8 mouse cellular contexts compared by ENCODE assay signal in genomic region chr10:13982769-13983381, GRCm38 (mm10). TPM values are rescaled to one million over a fixed set of nuclear protein-coding genes. Genes with fewer than 3 reads are reported as not detected.
DNase-seq lines count a peak whose midpoint lies in the region; ATAC-seq and TF ChIP-seq lines count a peak whose summit lies in the region.

No protein-coding gene starts in this region.

- H3K4me3 ChIP-seq in CH12.LX (replicated peaks in 1 of 3; ENCODE audit: low read depth in 2 of 3, low read length in 2 of 3, poor library complexity in 1 of 3), result peak overlapping the region; percentile 26 to 56 (median 53)
- H3K4me3 ChIP-seq in forebrain, postnatal 0 days (ENCODE audit: low read depth, low read length), result peak overlapping the region; percentile 42
- peak overlapping the region; percentile 51 for H3K4me3 ChIP-seq in lung, embryonic 15.5 days

- H3K36me3 ChIP-seq in CH12.LX (replicated peaks in 1 of 2; ENCODE audit: control insufficient read depth in 1 of 2, insufficient read depth in 1 of 2, low read length in 1 of 2), result no peaks in the 10 kb centered on the region
- H3K36me3 ChIP-seq in forebrain, postnatal 0 days (ENCODE audit: insufficient read depth), result no peaks in the 10 kb centered on the region
- no peaks in the 10 kb centered on the region for H3K36me3 ChIP-seq in lung, embryonic 15.5 days

- no peak for TF ChIP-seq RAD21 in CH12.LX (IDR thresholded peaks at IDR 0.05; ENCODE audit: low read depth, low read length)

- H3K9me3 ChIP-seq in CH12.LX (replicated peaks; ENCODE audit: low read length), result no peaks in the 10 kb centered on the region
- no peaks in the 10 kb centered on the region for H3K9me3 ChIP-seq in forebrain, postnatal 0 days (ENCODE audit: low read length)
- H3K9me3 ChIP-seq in lung, embryonic 15.5 days, result no peaks in the 10 kb centered on the region

- in situ Hi-C loops in CH12.LX (cut with MboI; ENCODE audit: low pct_ligation_motif_present, low pct_unique_long_range_greater_than_20kb, low sequenced_read_pairs), result no loop called here

- no peaks in the 10 kb centered on the region for H3K27me3 ChIP-seq in CH12.LX (replicated peaks)
- no peaks in the 10 kb centered on the region for H3K27me3 ChIP-seq in forebrain, postnatal 0 days (ENCODE audit: insufficient read depth, low read length)
- no peaks in the 10 kb centered on the region for H3K27me3 ChIP-seq in lung, embryonic 15.5 days

- TF ChIP-seq CTCF in CH12.LX (conservative IDR thresholded peaks at IDR 0.05 in 1 of 2, IDR thresholded peaks at IDR 0.05 in 1 of 2; ENCODE audit: low read depth in 2 of 2, low read length in 2 of 2), result no peak
- no peak for TF ChIP-seq CTCF in forebrain, postnatal 0 days (IDR thresholded peaks at IDR 0.05; ENCODE audit: low read depth)

- 5% methylated on average over 34 of the region's 34 CpGs for WGBS in forebrain, postnatal 0 days
- WGBS in lung, embryonic 15.5 days, result 0% methylated on average over 34 of the region's 34 CpGs

- ATAC-seq in forebrain, postnatal 0 days, result peak; percentile 92
- peak; percentile 88 for ATAC-seq in lung, embryonic 15.5 days (ENCODE audit: borderline replicate concordance, extremely low read depth, low FRiP score, low TSS enrichment)
- peak; percentile 91 for ATAC-seq in neutrophil, adult 5-6 weeks (ENCODE audit: extremely low read depth, insufficient number of reproducible peaks, low FRiP score, poor library complexity, severe bottlenecking)

- peak; percentile 61 for TF ChIP-seq POLR2A in CH12.LX (IDR thresholded peaks at IDR 0.05; ENCODE audit: low read depth, low read length)

- peak overlapping the region; percentile 86 for H3K9ac ChIP-seq in CH12.LX (ENCODE audit: insufficient read depth, low read depth)
- peak overlapping the region; percentile 65 for H3K9ac ChIP-seq in forebrain, postnatal 0 days
- peak overlapping the region; percentile 42 for H3K9ac ChIP-seq in lung, embryonic 15.5 days

- H3K27ac ChIP-seq in CH12.LX (ENCODE audit: insufficient read depth, low read depth), result peak overlapping the region; percentile 70
- peak overlapping the region; percentile 73 for H3K27ac ChIP-seq in forebrain, postnatal 0 days (ENCODE audit: low read depth, low read length)
- H3K27ac ChIP-seq in lung, embryonic 15.5 days, result peak overlapping the region; percentile 95

- H3K79me2 ChIP-seq in CH12.LX (replicated peaks; ENCODE audit: control insufficient read depth, extremely low read depth, insufficient read depth, poor library complexity, severe bottlenecking), result no peaks in the 10 kb centered on the region

- dilution Hi-C loops in CH12.LX (cut with MboI; ENCODE audit: extremely low pct_ligation_motif_present, extremely low pct_unique_long_range_greater_than_20kb, low sequenced_read_pairs), result no loop called here

- no peak; the same call in 1 of the 2 replicates for TF ChIP-seq EP300 in CH12.LX (IDR thresholded peaks at IDR 0.05; ENCODE audit: low read length)

- peaks cover 12 to 31% of the 10 kb centered on the region in 2 experiments for H3K4me1 ChIP-seq in CH12.LX (ENCODE audit: control insufficient read depth in 1 of 2, insufficient read depth in 2 of 2)
- H3K4me1 ChIP-seq in forebrain, postnatal 0 days (ENCODE audit: insufficient read depth), result no peaks in the 10 kb centered on the region; the same call in 1 of the 2 replicates
- peaks cover 21% of the 10 kb centered on the region for H3K4me1 ChIP-seq in lung, embryonic 15.5 days

- DNase-seq in CH12.LX (ENCODE audit: extremely low read depth), result peak; percentile 67
- DNase-seq in cerebellum, adult 18-20 months, result peak; percentile 63 to 77
- peak; percentile 73 for DNase-seq in forebrain, postnatal 0 days
- peak; percentile 79 for DNase-seq in heart, postnatal 4 days
- peak; percentile 85 for DNase-seq in layer of hippocampus, adult 9-11 months
- peak; percentile 67 for DNase-seq in testis, postnatal 14 days (ENCODE audit: low spot score)

- H3K4me2 ChIP-seq in CH12.LX (ENCODE audit: insufficient read depth, low read depth, poor library complexity, severe bottlenecking), result peak overlapping the region; percentile 57
- H3K4me2 ChIP-seq in forebrain, postnatal 0 days (ENCODE audit: low read depth), result peak overlapping the region; percentile 63
- H3K4me2 ChIP-seq in lung, embryonic 15.5 days, result peak overlapping the region; percentile 72

TF ChIP-seq in CH12.LX, 34 proteins besides CTCF, POLR2A, EP300 and RAD21:
- TF ChIP-seq ZC3H11A (IDR thresholded peaks at IDR 0.05; ENCODE audit: low read depth, low read length) (no peak), TCF12 (IDR thresholded peaks at IDR 0.05; ENCODE audit: low read depth, low read length) (peak; percentile 70), MAFK (IDR thresholded peaks at IDR 0.05; ENCODE audit: insufficient replicate concordance, low read length) (0 out of 2 replicates have a peak, but pooled peaks have one; percentile 9), GABPA (IDR thresholded peaks at IDR 0.05; ENCODE audit: insufficient replicate concordance, low read depth, low read length) (no peak), UBTF (IDR thresholded peaks at IDR 0.05; ENCODE audit: low read depth, low read length) (peak; percentile 62; the same call in 1 of the 2 replicates), MEF2A (IDR thresholded peaks at IDR 0.05; ENCODE audit: borderline replicate concordance, low read depth, low read length) (peak; percentile 60), MYC (IDR thresholded peaks at IDR 0.05; ENCODE audit: low read depth, low read length) (no peak), MAZ (IDR thresholded peaks at IDR 0.05; ENCODE audit: low read depth, low read length) (peak; percentile 95), POLR2AphosphoS2 (IDR thresholded peaks at IDR 0.05; ENCODE audit: low read depth, low read length) (peak; percentile 45; the same call in 1 of the 2 replicates), IRF4 (IDR thresholded peaks at IDR 0.05; ENCODE audit: low read depth, low read length) (peak; percentile 31; the same call in 1 of the 2 replicates), SIN3A (IDR thresholded peaks at IDR 0.05; ENCODE audit: low read length) (peak; percentile 78), CHD1 (IDR thresholded peaks at IDR 0.05; ENCODE audit: low read depth, low read length) (no peak), KAT2A (IDR thresholded peaks at IDR 0.05; ENCODE audit: insufficient replicate concordance, low read length) (peak; percentile 63; the same call in 1 of the 2 replicates), MAX (IDR thresholded peaks at IDR 0.05; ENCODE audit: low read length) (peak; percentile 61; the same call in 1 of the 2 replicates), JUN (IDR thresholded peaks at IDR 0.05; ENCODE audit: insufficient read depth, low read depth, low read length) (no peak), MXI1 (IDR thresholded peaks at IDR 0.05; ENCODE audit: low read depth, low read length) (peak; percentile 61; the same call in 1 of the 2 replicates), TBP (conservative IDR thresholded peaks at IDR 0.05; ENCODE audit: low read depth, low read length) (no peak), ZKSCAN1 (IDR thresholded peaks at IDR 0.05; ENCODE audit: borderline replicate concordance, low read depth, low read length) (no peak), ELF1 (IDR thresholded peaks at IDR 0.05; ENCODE audit: low read depth, low read length) (peak; percentile 85), USF1 (IDR thresholded peaks at IDR 0.05; ENCODE audit: low read depth, low read length) (peak; percentile 42; the same call in 1 of the 2 replicates), JUND (conservative IDR thresholded peaks at IDR 0.05; ENCODE audit: low read depth, low read length) (no peak), E2F4 (IDR thresholded peaks at IDR 0.05; ENCODE audit: insufficient replicate concordance, low read depth, low read length) (0 out of 2 replicates have a peak, but pooled peaks have one; percentile 21), SMC3 (IDR thresholded peaks at IDR 0.05; ENCODE audit: low read depth, low read length) (no peak; the same call in 1 of the 2 replicates), HCFC1 (IDR thresholded peaks at IDR 0.05; ENCODE audit: low read depth, low read length) (peak; percentile 70), ETS1 (conservative IDR thresholded peaks at IDR 0.05; ENCODE audit: low read depth, low read length) (peak; percentile 70), CHD2 (IDR thresholded peaks at IDR 0.05; ENCODE audit: low read length) (peak; percentile 57; the same call in 1 of the 2 replicates), PAX5 (IDR thresholded peaks at IDR 0.05; ENCODE audit: low read length) (no peak), RCOR1 (conservative IDR thresholded peaks at IDR 0.05; ENCODE audit: low read depth, low read length) (no peak), NELFE (IDR thresholded peaks at IDR 0.05; ENCODE audit: low read depth, low read length) (peak; percentile 51; the same call in 1 of the 2 replicates), ZNF384 (IDR thresholded peaks at IDR 0.05; ENCODE audit: low read depth, low read length) (no peak), BHLHE40 (IDR thresholded peaks at IDR 0.05; ENCODE audit: low read depth, low read length) (peak; percentile 51; the same call in 1 of the 2 replicates), USF2 (conservative IDR thresholded peaks at IDR 0.05; ENCODE audit: low read depth, low read length) (no peak), NRF1 (IDR thresholded peaks at IDR 0.05; ENCODE audit: low read depth, low read length) (peak; percentile 54), ZMIZ1 (IDR thresholded peaks at IDR 0.05; ENCODE audit: low read depth, low read length) (peak; percentile 70; the same call in 1 of the 2 replicates)

RNA-seq across cellular contexts. Expression of gene Hivep2, which starts 17.0 kb away (rescaled TPM):
- total RNA-seq in CH12.LX (2012; rRNA removed), result 1.8 and 2.7 TPM in 2 replicates
- 0.59 and 0.77 TPM in 2 replicates for total RNA-seq in CH12.LX (2014; rRNA removed)
- polyA plus RNA-seq in CH12.LX (2012; ENCODE audit: insufficient read length, low read depth), result 1.1 and 1.4 TPM in 2 replicates
- total RNA-seq in forebrain, postnatal 0 days (2014; rRNA removed), result 55.4 and 66.6 TPM in 2 replicates
- polyA plus RNA-seq in forebrain, postnatal 0 days (2015; fragmentation: Nextera tagmentation; extraction: Ambion mirVana), result 17.8 and 22.9 TPM in 2 replicates
- total RNA-seq in heart, postnatal 4 days (2021), result 10 to 100 TPM; 28.9 to 30.1 TPM
- 5.1 and 6.0 TPM in 2 replicates for polyA plus RNA-seq in lung, embryonic 15.5 days (2015; fragmentation: Nextera tagmentation; extraction: Ambion mirVana)
- 39.5 and 50.3 TPM in 2 replicates for total RNA-seq in neutrophil, adult 5-6 weeks (2017)

Comparison
In these comparisons a context has a peak if more than half of its experiments do, and no peak if none do; other contexts are left out.
1. Peak in every context shown above with its lines: DNase-seq, ATAC-seq, H3K4me3 ChIP-seq and H3K27ac ChIP-seq.
2. RNA of gene Hivep2, which starts 17.0 kb away (total RNA-seq): 55.4 to 66.6 TPM in forebrain, postnatal 0 days, 39.5 to 50.3 TPM in neutrophil, adult 5-6 weeks and 28.9 to 30.1 TPM in heart, postnatal 4 days; 0.59 to 2.7 TPM in CH12.LX; every median in the first group is over 4 times any median in the second.